In the genomic region with DNA sequence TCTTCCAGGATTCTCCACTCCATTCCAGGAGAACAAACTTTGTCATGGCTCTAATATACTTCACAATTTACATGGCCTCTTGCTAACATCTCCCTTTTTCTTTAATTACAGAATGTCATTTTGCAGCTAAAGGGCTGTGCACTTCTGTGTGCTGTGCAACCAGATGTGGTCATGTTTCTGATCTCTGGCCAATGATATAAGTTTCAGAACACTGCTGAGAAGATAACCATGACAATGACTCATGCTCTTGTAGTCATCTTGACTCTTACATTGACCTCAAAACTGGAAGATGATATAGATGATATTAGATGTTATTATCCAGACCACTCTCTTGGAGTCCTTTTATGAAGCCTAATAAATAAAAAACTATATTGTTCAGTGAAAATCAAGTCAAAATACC, we compare ENCODE assay signal across 25 mouse cellular contexts.
"Had no signal": no experiment of that assay in that cellular context is flagged by ENCODE, and none has a peak within 500 bp of the region (broad histone marks: within the 10 kb centered on the region; RNA-seq: fewer than 3 reads in every experiment).

No protein-coding gene starts in this region.

- H3K36me3 ChIP-seq: embryonic facial prominence, embryonic 10.5 days; embryonic facial prominence, embryonic 12.5 days; embryonic facial prominence, embryonic 13.5 days; embryonic facial prominence, embryonic 15.5 days; forebrain, embryonic 10.5 days; forebrain, embryonic 12.5 days; forebrain, embryonic 15.5 days; heart, embryonic 10.5 days had no signal

- H3K9ac ChIP-seq: embryonic facial prominence, embryonic 12.5 days; embryonic facial prominence, embryonic 13.5 days; embryonic facial prominence, embryonic 15.5 days; forebrain, embryonic 12.5 days; forebrain, embryonic 13.5 days; forebrain, embryonic 15.5 days; forebrain, postnatal 0 days had no signal

- H3K27me3 ChIP-seq: embryonic facial prominence, embryonic 12.5 days; embryonic facial prominence, embryonic 13.5 days; embryonic facial prominence, embryonic 15.5 days; forebrain, embryonic 12.5 days; forebrain, embryonic 13.5 days; forebrain, embryonic 15.5 days had no signal

- H3K27ac ChIP-seq: embryonic facial prominence, embryonic 10.5 days; embryonic facial prominence, embryonic 12.5 days; embryonic facial prominence, embryonic 13.5 days; embryonic facial prominence, embryonic 15.5 days; forebrain, embryonic 10.5 days; forebrain, embryonic 12.5 days; forebrain, embryonic 13.5 days; forebrain, embryonic 15.5 days; gastrocnemius, adult 2 months; heart, adult 2 months; heart, embryonic 10.5 days had no signal

- H3K4me1 ChIP-seq: embryonic facial prominence, embryonic 10.5 days; embryonic facial prominence, embryonic 12.5 days; embryonic facial prominence, embryonic 13.5 days; embryonic facial prominence, embryonic 15.5 days; forebrain, embryonic 10.5 days; forebrain, embryonic 12.5 days; forebrain, embryonic 13.5 days; forebrain, embryonic 15.5 days; heart, embryonic 10.5 days had no signal

- H3K4me2 ChIP-seq: embryonic facial prominence, embryonic 12.5 days; embryonic facial prominence, embryonic 13.5 days; embryonic facial prominence, embryonic 15.5 days; forebrain, embryonic 12.5 days; forebrain, embryonic 13.5 days; forebrain, embryonic 15.5 days had no signal

- ATAC-seq: forebrain, embryonic 13.5 days; forebrain, embryonic 14.5 days; forebrain, embryonic 15.5 days; forebrain, embryonic 16.5 days; forebrain, postnatal 0 days had no signal

- H3K4me3 ChIP-seq: embryonic facial prominence, embryonic 10.5 days; embryonic facial prominence, embryonic 12.5 days; embryonic facial prominence, embryonic 13.5 days; embryonic facial prominence, embryonic 15.5 days; erythroblast, embryonic 14.5 days; forebrain, embryonic 10.5 days; forebrain, embryonic 12.5 days; forebrain, embryonic 13.5 days; forebrain, embryonic 15.5 days; gastrocnemius, adult 2 months; heart, adult 2 months; heart, embryonic 10.5 days had no signal

- H3K9me3 ChIP-seq: embryonic facial prominence, embryonic 10.5 days; embryonic facial prominence, embryonic 12.5 days; embryonic facial prominence, embryonic 13.5 days; embryonic facial prominence, embryonic 15.5 days; forebrain, embryonic 10.5 days; forebrain, embryonic 12.5 days; forebrain, embryonic 13.5 days; forebrain, embryonic 15.5 days; heart, embryonic 10.5 days had no signal

- DNase-seq: cerebellum, adult 9-11 months; cerebellum, postnatal 10 days; cerebellum, postnatal 14 days; cerebellum, postnatal 25 days; embryo, embryonic 11 days; forebrain, postnatal 0 days; gastrocnemius, adult 2 months; gastrocnemius, postnatal 10 days; gastrocnemius, postnatal 14 days; gastrocnemius, postnatal 25 days; gastrocnemius, postnatal 36 days; heart, adult 18-20 months; heart, adult 2 months had no signal
